Mouse (Mus musculus): ENCODE measurements around the gene Ccdc120. TPM values are rescaled to one million over a fixed set of nuclear protein-coding genes. Genes with fewer than 3 reads are reported as not detected.
"Not testable (repeated sequence)": the region's sequence is repeated elsewhere in the genome, so short reads cannot be mapped to it uniquely, and the experiment has no call there.

Ccdc120 gene
- total RNA-seq, 2 experiments from 2014 or later = 23.1 to 23.8 TPM

DNA sequence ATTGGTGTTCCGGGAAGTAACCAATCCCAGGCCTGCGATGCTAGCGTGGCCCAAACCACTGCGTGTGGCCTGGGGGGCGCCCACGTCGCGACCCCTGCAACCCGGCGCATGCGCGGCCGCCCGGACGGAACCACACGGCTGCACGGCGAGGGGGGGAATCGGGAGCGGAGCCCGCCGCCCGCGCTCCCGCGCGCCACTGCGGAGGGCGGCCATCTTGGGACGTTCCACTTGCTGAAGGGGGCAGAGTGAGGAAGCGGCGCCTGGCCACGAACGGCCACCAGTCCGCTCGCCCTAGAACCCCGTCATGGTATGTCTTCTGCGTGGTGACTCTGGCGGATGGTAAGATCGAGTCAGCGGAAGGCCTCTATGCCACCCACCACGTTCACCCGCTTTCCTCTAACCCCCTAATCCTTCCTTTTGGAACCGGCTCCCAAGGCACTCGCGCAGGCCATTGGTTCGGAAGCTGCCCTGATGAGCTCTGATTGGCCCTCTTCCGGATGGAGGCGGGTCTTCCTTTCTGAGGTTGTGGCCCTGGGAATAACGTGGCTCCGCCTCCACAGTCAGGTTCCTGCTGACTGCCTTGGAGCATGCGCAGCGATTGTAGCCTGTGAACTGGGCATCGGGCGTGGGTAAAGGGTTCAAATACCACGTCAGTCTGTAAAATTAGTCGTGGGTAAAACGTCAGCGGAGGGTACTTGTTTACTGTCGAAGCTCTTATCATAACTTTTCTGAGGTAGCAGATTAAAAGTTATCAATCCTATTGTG is 36.4 kb downstream of the Ccdc120 start, which contains the start of gene Wdr45:
Gene Wdr45, plus strand, starts transcription at position 199 of the 765 bp plus-strand sequence.
- intact Hi-C loops (cut with DNase I) = not testable (repeated sequence)
- peak; percentile 94 to 98 for DNase-seq (ENCODE audit: low spot score in 2 of 2)

DNA sequence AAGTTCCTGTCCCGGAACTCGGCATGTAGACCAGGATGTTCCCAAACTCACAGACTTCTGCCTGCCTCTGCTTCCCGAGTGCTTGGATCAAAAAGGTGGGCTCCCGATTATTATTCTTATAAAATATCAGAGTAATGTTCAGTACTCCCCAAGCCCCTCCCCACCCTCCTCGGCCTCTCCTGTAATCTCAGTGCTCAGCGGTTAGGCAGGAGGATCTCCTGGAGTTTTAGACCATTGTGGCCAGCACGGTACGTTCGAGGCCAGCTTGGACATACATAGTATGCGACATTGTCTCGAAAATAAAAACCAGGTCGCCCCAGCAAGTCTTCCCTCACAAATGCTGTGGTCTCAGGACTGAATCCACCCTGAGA is 37.0 kb downstream of the Ccdc120 start:
- intact Hi-C loops (cut with DNase I); DNase-seq (ENCODE audit: low spot score in 2 of 2): not testable (repeated sequence)

DNA sequence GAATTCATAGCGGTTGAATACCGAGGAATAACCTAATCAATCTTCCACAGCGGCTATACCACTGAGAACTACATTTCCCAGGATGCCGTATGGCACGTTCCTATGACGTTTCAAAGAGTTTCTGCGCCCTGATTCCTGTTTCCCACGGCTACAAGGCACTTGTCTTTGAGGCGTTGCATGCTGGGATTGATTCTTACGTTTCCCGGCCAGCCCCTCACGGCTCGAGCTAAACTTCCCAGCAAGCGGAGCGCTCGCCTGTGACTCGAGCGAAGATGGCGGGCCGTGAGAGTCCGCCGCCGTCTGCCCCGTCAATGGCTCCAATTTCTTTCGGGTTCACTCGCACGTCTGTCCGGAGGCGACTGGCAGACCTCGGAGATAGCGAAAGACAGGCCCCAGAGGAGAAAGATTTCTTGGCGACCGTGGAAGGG is 53.7 kb downstream of the Ccdc120 start, which contains the start of gene Gpkow:
Gene Gpkow, plus strand, starts transcription at position 178 of the 428 bp plus-strand sequence.
- peak; percentile 85 to 91 for DNase-seq (ENCODE audit: low spot score in 2 of 2)
- intact Hi-C loops (cut with DNase I) = loop anchor here (10.0 kb wide), 1 partner anchor 272 kb away; no protein-coding TSS in a partner anchor

DNA sequence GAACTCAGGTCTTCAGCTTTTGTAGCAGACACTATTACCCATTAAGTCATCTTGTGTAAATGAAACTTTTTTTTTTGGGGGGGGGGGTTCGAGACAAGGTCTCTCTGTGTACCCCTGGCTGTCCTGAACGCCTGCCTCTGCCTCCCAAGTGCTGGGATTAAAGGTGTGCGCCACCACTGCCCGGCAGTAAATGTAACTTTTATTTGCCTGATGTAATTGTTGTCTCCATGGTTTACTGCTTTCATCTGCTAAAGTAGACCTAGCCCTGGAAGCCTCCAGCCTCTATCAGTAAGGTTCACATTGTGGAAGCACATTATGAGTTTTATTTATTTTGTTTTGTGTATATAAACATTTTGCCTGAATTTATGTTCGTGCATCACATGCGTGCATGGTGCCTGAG is 54.2 kb downstream of the Ccdc120 start:
- DNase-seq (ENCODE audit: low spot score in 2 of 2) = no peak
- intact Hi-C loops (cut with DNase I) = loop anchor here (10.0 kb wide), 1 partner anchor 272 kb away; no protein-coding TSS in a partner anchor

DNA sequence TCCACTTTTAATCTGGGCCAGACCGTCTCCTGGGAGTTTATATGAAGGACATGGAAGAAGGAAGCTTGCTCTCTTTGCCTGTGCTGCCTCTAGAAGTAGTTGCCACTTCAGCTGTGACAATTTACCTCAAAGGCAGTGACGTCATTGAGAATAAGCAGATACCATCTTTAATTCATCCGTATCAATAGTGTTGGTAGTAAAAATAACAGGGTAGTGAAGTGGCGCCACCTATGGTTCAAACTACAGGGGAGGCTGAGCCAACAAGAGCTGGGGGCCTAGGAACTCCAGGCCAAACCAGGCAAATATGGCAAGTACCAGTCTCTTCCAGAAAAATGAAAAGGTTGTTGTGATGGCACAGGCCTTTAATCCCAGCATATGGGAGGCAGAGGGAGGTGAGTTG is 57.8 kb downstream of the Ccdc120 start:
- DNase-seq (ENCODE audit: low spot score in 2 of 2) = no peak
- intact Hi-C loops (cut with DNase I) = loop anchor here (10.0 kb wide), 1 partner anchor 268 kb away; no protein-coding TSS in a partner anchor

DNA sequence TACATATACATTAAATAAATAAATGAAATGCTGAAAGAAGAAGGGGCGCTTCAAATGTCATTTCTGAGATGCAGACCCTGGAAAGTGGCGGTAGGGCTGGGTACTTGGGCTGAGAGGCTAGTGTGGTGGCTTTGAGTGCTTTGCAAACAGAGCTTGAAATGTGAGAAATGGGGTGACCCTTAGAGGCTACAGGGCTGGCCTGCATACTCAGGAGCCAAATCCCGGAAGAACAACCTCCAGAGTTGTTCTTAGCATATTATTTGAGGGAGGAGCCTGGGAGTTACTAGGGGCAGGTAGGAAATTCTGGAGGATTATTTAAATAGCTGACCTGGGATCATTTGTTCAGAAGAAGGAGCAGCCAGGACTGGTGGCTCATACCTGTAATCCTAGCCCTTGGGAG is 60.2 kb downstream of the Ccdc120 start:
- no peak for DNase-seq (ENCODE audit: low spot score in 2 of 2)
- intact Hi-C loops (cut with DNase I) = loop anchor here (10.0 kb wide), 1 partner anchor 266 kb away; no protein-coding TSS in a partner anchor

DNA sequence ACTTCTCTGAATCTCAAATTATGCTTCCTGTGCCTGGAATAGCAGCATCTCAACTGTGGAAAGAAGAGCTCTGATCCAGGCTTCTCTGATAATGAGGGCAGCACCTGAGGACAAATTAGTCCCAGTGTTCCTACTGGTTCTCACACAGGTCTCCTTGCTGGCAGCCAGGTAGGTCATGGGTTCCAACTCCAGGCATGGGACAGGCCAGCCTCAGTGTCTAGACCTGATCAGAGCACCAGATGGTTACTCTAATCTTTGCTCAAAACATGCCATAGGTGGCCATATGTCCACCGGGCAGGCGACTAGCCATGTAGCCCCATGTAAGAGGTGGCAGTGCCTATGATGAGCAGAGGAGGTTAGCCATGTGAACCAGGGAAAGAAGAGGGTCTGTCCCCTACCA is 62.4 kb downstream of the Ccdc120 start:
- no peak for DNase-seq (ENCODE audit: low spot score in 2 of 2)
- intact Hi-C loops (cut with DNase I) = no loop called here

Other genes starting within 250 kb of the Ccdc120 start
- not detected for gene Foxp3, start 177.3 kb downstream of the Ccdc120 start, total RNA-seq (2021)
- gene Ppp1r3f, start 176.6 kb downstream of the Ccdc120 start, total RNA-seq (2021) = 10 to 100 TPM; 16.4 to 16.7 TPM
- 10 to 100 TPM; 26.2 to 26.3 TPM for gene Ccdc22, start 145.4 kb downstream of the Ccdc120 start, total RNA-seq (2021)
- under 1 TPM in 1 of 2 experiments, not detected in 1; 0.19 TPM for gene Cacna1f, start 143.8 kb downstream of the Ccdc120 start, total RNA-seq (2021)
- gene Syp, start 112.4 kb downstream of the Ccdc120 start, total RNA-seq (2021) = 1,000 to 10,000 TPM; 2,344 to 2,346 TPM
- 1 to 10 TPM; 1.3 to 1.8 TPM for gene Prickle3, start 93.6 kb downstream of the Ccdc120 start, total RNA-seq (2021)
- 10 to 100 TPM in 1 of 2 experiments, 1 to 10 TPM in 1; 9.1 to 12.4 TPM for gene Plp2, start 79.5 kb downstream of the Ccdc120 start, total RNA-seq (2021)
- under 1 TPM; 0.11 to 0.15 TPM for gene Magix, start 69.7 kb downstream of the Ccdc120 start, total RNA-seq (2021)
- gene Gpkow, start 53.8 kb downstream of the Ccdc120 start, total RNA-seq (2021) = 10 to 100 TPM; 33.7 to 34.6 TPM
- 10 to 100 TPM; 44.9 to 53.6 TPM for gene Wdr45, start 36.6 kb downstream of the Ccdc120 start, total RNA-seq (2021)
- gene Gm45208, start 28.7 kb downstream of the Ccdc120 start, total RNA-seq (2021) = not detected
- gene Praf2, start 22.5 kb downstream of the Ccdc120 start, total RNA-seq (2021) = 100 to 1,000 TPM; 102 to 110 TPM
- 10 to 100 TPM; 35.9 to 37.3 TPM for gene Tfe3, start 11.7 kb upstream of the Ccdc120 start, total RNA-seq (2021)
- gene Gripap1, start 38.9 kb upstream of the Ccdc120 start, total RNA-seq (2021) = 10 to 100 TPM; 83.3 to 92.9 TPM
- gene Kcnd1, start 71.4 kb upstream of the Ccdc120 start, total RNA-seq (2021) = 1 to 10 TPM; 9.7 TPM
- gene Otud5, start 90.5 kb upstream of the Ccdc120 start, total RNA-seq (2021) = 10 to 100 TPM; 61.1 to 68.2 TPM
- gene Pim2, start 127.4 kb upstream of the Ccdc120 start, total RNA-seq (2021) = 10 to 100 TPM; 53.9 to 56.1 TPM
- 10 to 100 TPM; 46.3 to 56.3 TPM for gene Slc35a2, start 133.1 kb upstream of the Ccdc120 start, total RNA-seq (2021)
- gene Pqbp1, start 148.4 kb upstream of the Ccdc120 start, total RNA-seq (2021) = 10 to 100 TPM; 79.9 to 80.4 TPM
- 10 to 100 TPM; 25.8 to 28.6 TPM for gene Timm17b, start 148.5 kb upstream of the Ccdc120 start, total RNA-seq (2021)
- not detected for gene Gm10491, start 156.9 kb upstream of the Ccdc120 start, total RNA-seq (2021)
- not detected for gene Gm10490, start 158.6 kb upstream of the Ccdc120 start, total RNA-seq (2021)
- gene Pcsk1n, start 168.9 kb upstream of the Ccdc120 start, total RNA-seq (2021) = 100 to 1,000 TPM; 329 to 351 TPM
- gene Eras, start 177.7 kb upstream of the Ccdc120 start, total RNA-seq (2021) = not detected
- gene Hdac6, start 197.0 kb upstream of the Ccdc120 start, total RNA-seq (2021) = 10 to 100 TPM; 53.4 to 60.1 TPM
- not detected for gene Gata1, start 227.2 kb upstream of the Ccdc120 start, total RNA-seq (2021)

All from left cerebral cortex, postnatal 14 days (tissue).